Mouse (Mus musculus): ENCODE measurements around the gene Ssbp1.

DNA sequence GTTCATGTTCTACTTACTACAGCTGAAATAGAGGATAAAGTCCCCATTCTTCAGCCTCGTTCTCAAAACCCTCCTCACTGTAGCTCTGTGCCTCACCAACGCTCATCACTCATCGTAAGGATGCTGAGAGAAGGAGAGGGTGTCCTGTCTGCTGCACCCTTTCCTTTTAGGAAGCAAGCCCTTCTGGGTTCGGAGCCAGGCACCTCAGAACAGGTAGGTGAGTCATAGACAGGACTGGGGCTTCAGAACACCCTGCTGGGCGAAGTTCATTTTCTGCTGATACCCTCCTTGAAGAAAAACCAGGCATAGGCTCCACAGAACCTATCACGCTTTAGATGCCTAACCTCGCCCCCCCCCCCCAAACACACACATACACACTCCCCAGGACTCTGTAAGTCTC, 43.7 kb upstream of the Ssbp1 start:
- TF ChIP-seq POLR2A (IDR thresholded peaks at IDR 0.05; ENCODE audit: low read depth, low read length) (no peak), CTCF (IDR thresholded peaks at IDR 0.05; ENCODE audit: borderline replicate concordance, insufficient read depth, low read length) (no peak)

Data from embryonic fibroblast, embryonic 13.5 days (primary cell).